Mouse (Mus musculus): ENCODE measurements around the gene Krt27. TPM values are rescaled to one million over a fixed set of nuclear protein-coding genes. Genes with fewer than 3 reads are reported as not detected.
A peak's percentile ranks its signal among the peaks of the same experiment; 100 is the strongest.

Krt27 gene
- polyA plus RNA-seq, 1 experiment from 2014 or later = not detected

GRCm38 (mm10) chr11:99379568-99379967 is 28.7 kb upstream of the Krt27 start:
- 18% methylated on average over 5 of the region's 5 CpGs for WGBS

GRCm38 (mm10) chr11:99374803-99375202 is 23.9 kb upstream of the Krt27 start, which contains the start of gene Krt28:
TSS of gene Krt28 (minus strand) at chr11:99374903.
- no peak for ATAC-seq (ENCODE audit: low FRiP score)
- H3K36me3 ChIP-seq = no peaks in the 10 kb centered on the region
- WGBS = 81% methylated on average over 13 of the region's 13 CpGs

More at GRCm38 (mm10) chr11:99379568-99379967, 28.7 kb upstream of the Krt27 start:
- no peaks in the 10 kb centered on the region for H3K9me3 ChIP-seq
- H3K27me3 ChIP-seq = peaks cover 36% of the 10 kb centered on the region
- H3K4me1 ChIP-seq (replicated peaks) = no peaks in the 10 kb centered on the region
- H3K27ac ChIP-seq = no peak overlapping the region
- no peak overlapping the region for H3K4me2 ChIP-seq
- no peak for ATAC-seq (ENCODE audit: low FRiP score)
- H3K4me3 ChIP-seq = no peak overlapping the region
- H3K9ac ChIP-seq = no peak overlapping the region
- no peaks in the 10 kb centered on the region for H3K36me3 ChIP-seq

GRCm38 (mm10) chr11:99369853-99370451 is 19.0 kb upstream of the Krt27 start:
- Histone ChIP-seq H3K27me3 (0 out of 2 replicates have a peak, but pooled peaks cover 8% of the 10 kb centered on the region), H3K9me3 (no peaks in the 10 kb centered on the region), H3K4me2 (no peak overlapping the region), H3K36me3 (no peaks in the 10 kb centered on the region), H3K9ac (no peak overlapping the region), H3K4me1 (replicated peaks) (no peaks in the 10 kb centered on the region), H3K27ac (no peak overlapping the region), H3K4me3 (no peak overlapping the region)
- no peak for ATAC-seq (ENCODE audit: low FRiP score)
- 81% methylated on average over 8 of the region's 8 CpGs for WGBS

More at GRCm38 (mm10) chr11:99374803-99375202, 23.9 kb upstream of the Krt27 start, which contains the start of gene Krt28:
- Histone ChIP-seq H3K4me1 (replicated peaks) (no peaks in the 10 kb centered on the region), H3K9ac (no peak within 1 kb of the TSS), H3K4me3 (no peak within 1 kb of the TSS), H3K27ac (no peak within 1 kb of the TSS), H3K27me3 (peaks cover 10% of the 10 kb centered on the region; the same call in 1 of the 2 replicates), H3K9me3 (no peaks in the 10 kb centered on the region), H3K4me2 (no peak within 1 kb of the TSS)

GRCm38 (mm10) chr11:99369229-99369628 is 18.3 kb upstream of the Krt27 start:
- no peaks in the 10 kb centered on the region for H3K4me1 ChIP-seq (replicated peaks)
- no peak overlapping the region for H3K9ac ChIP-seq
- H3K36me3 ChIP-seq = no peaks in the 10 kb centered on the region
- H3K4me3 ChIP-seq = no peak overlapping the region
- WGBS = 11% methylated on average over 3 of the region's 3 CpGs
- H3K27ac ChIP-seq = no peak overlapping the region
- H3K9me3 ChIP-seq = no peaks in the 10 kb centered on the region
- ATAC-seq (ENCODE audit: low FRiP score) = no peak
- H3K27me3 ChIP-seq = 0 out of 2 replicates have a peak, but pooled peaks cover 8% of the 10 kb centered on the region
- H3K4me2 ChIP-seq = no peak overlapping the region

DNA sequence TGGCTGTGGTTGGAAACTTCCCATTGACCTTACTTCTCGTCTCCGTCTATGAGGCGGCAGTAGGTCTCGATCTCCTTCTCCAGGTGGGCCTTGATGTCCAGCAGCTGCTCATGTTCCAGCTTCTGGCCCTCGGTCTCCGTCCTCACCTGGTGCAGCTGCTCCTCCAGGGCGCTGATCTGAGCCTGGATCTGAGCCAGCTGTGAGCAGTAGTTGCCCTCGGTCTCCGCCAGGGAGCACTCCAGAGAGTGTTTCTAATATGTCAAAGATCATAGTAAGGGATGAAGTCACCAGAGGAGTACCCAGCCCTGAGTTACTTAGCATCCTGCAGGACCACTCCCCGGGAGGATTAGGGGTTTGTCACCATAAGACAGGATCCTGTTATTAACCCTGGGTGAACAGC is 15.9 kb upstream of the Krt27 start:
- ATAC-seq (ENCODE audit: low FRiP score) = no peak
- Histone ChIP-seq H3K9me3 (no peaks in the 10 kb centered on the region), H3K9ac (no peak overlapping the region), H3K4me1 (replicated peaks) (no peaks in the 10 kb centered on the region), H3K4me2 (no peak overlapping the region), H3K4me3 (no peak overlapping the region), H3K27ac (no peak overlapping the region), H3K27me3 (0 out of 2 replicates have a peak, but pooled peaks cover 5% of the 10 kb centered on the region), H3K36me3 (no peaks in the 10 kb centered on the region)
- WGBS = 49% methylated on average over 10 of the region's 10 CpGs

DNA sequence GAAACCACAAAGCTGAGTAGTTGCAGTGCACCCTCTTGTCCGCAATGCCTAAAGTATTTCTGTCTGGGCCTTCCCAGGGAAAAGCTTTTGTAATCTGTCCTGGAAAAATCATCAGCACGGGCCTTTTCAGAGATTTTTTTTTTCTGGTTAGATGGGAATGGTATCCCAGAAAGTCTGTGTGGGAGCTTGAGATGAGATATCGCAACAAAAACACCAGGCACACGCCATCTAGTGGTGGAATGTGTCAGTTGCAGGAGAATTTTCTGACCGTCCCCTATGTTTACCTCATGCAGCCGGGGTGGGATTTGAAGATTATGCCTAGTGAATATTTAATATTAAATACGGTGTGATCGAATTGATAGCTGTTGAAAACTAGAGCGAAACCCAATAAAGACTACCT is 13.5 kb upstream of the Krt27 start:
- Histone ChIP-seq H3K27me3 (0 out of 2 replicates have a peak, but pooled peaks cover 5% of the 10 kb centered on the region), H3K4me2 (no peak overlapping the region), H3K9ac (no peak overlapping the region), H3K4me1 (replicated peaks) (no peaks in the 10 kb centered on the region), H3K36me3 (no peaks in the 10 kb centered on the region), H3K27ac (no peak overlapping the region), H3K4me3 (no peak overlapping the region), H3K9me3 (no peaks in the 10 kb centered on the region)
- no peak for ATAC-seq (ENCODE audit: low FRiP score)
- WGBS = 29% methylated on average over 9 of the region's 9 CpGs

DNA sequence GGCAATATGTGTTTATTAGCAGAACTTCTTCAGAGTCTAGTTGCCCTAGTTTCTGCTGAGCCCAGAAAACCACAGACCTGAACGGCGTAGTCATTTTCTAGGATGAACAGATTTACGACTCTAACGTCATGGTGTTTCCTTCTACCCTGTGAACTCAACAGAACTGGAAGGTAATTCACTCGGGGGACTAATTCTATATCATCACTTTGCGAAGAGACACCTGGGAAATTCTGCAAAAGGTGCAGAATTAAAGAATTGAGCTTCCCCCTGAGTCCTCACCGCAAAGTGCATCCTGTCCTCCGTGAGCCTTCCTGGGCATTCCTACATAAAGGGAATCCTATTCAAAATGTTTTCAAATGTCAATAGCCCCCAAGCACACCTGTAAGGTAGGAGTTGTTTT is 10.5 kb upstream of the Krt27 start:
- no peaks in the 10 kb centered on the region for H3K36me3 ChIP-seq
- H3K9ac ChIP-seq = no peak overlapping the region
- no peaks in the 10 kb centered on the region for H3K9me3 ChIP-seq
- 91% methylated on average over 8 of the region's 8 CpGs for WGBS
- H3K27me3 ChIP-seq = no peaks in the 10 kb centered on the region
- ATAC-seq (ENCODE audit: low FRiP score) = no peak
- no peak overlapping the region for H3K4me2 ChIP-seq
- H3K27ac ChIP-seq = no peak overlapping the region
- H3K4me3 ChIP-seq = no peak overlapping the region
- no peaks in the 10 kb centered on the region for H3K4me1 ChIP-seq (replicated peaks)

DNA sequence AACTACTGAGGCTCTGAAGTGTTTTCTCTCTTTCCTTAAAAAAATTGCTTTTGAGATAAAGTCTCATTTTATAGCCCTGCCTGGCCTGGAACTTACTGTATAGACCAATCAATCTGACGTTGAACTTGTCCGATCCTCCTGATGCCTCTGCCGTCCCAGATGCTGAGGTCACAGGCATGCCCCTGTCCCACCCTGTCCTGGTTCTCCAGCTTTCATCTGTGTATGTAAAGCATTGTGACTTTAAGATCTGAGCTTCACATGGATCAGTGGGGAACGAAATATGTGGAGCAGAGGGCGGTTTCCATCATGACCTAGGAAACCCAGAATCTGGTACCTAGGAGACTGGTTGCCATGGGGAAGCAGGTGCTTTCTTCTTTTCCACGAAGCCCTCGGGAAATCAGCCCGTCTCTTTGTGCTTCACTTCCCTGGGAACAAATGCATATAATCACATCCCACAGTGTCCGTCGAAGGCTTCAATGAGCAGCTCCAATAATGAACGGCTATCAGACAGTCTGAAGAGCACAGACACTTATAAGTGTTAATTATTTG is 11.5 kb downstream of the Krt27 start:
- Histone ChIP-seq H3K4me3 (no peak overlapping the region), H3K27me3 (no peaks in the 10 kb centered on the region), H3K4me2 (no peak overlapping the region), H3K27ac (peak overlapping the region; percentile 35; the same call in 1 of the 2 replicates), H3K36me3 (no peaks in the 10 kb centered on the region), H3K9ac (no peak overlapping the region), H3K9me3 (no peaks in the 10 kb centered on the region), H3K4me1 (replicated peaks) (peaks cover 6% of the 10 kb centered on the region)
- WGBS = 20% methylated on average over 11 of the region's 11 CpGs
- ATAC-seq (ENCODE audit: low FRiP score) = no peak

DNA sequence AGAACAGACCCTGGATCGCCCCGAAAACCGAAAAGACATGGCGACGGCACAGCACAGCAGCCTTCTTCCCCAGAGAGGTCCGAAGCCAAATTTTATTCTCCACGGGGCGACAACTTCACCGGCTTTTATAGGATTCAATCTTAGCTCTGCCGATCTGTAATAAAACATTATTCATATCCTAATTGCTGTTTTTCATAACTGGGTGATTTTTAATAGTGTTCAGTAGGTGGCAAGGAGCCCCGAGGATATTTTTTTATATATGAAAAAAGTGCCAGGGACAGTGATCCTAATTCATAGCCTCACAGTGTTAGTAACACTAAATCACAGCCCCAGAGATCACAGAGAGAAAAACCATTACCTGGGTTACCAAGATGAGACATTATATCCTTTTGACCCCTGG is 13.0 kb downstream of the Krt27 start, which contains the start of gene Krt26:
Krt26 (minus strand) TSS at position 101 of the 400 bp plus-strand sequence.
- H3K4me1 ChIP-seq (replicated peaks) = peaks cover 14% of the 10 kb centered on the region
- no peak within 1 kb of the TSS for H3K27ac ChIP-seq
- H3K4me2 ChIP-seq = no peak within 1 kb of the TSS
- no peak within 1 kb of the TSS for H3K4me3 ChIP-seq
- no peaks in the 10 kb centered on the region for H3K27me3 ChIP-seq
- 88% methylated on average over 11 of the region's 11 CpGs for WGBS
- H3K36me3 ChIP-seq = no peaks in the 10 kb centered on the region
- H3K9ac ChIP-seq = no peak within 1 kb of the TSS
- ATAC-seq (ENCODE audit: low FRiP score) = no peak
- no peaks in the 10 kb centered on the region for H3K9me3 ChIP-seq

GRCm38 (mm10) chr11:99333426-99333825 is 17.5 kb downstream of the Krt27 start:
- Histone ChIP-seq H3K4me3 (no peak overlapping the region), H3K4me2 (no peak overlapping the region), H3K27ac (no peak overlapping the region), H3K4me1 (replicated peaks) (peaks cover 7% of the 10 kb centered on the region; the same call in 1 of the 2 replicates), H3K36me3 (no peaks in the 10 kb centered on the region), H3K27me3 (no peaks in the 10 kb centered on the region), H3K9me3 (no peaks in the 10 kb centered on the region), H3K9ac (no peak overlapping the region)
- no peak for ATAC-seq (ENCODE audit: low FRiP score)
- WGBS = 49% methylated on average over 13 of the region's 13 CpGs

- no peak overlapping the region for H3K27ac ChIP-seq
- H3K4me1 ChIP-seq (replicated peaks) = peaks cover 7% of the 10 kb centered on the region; the same call in 1 of the 2 replicates
- H3K9me3 ChIP-seq = no peaks in the 10 kb centered on the region
- H3K4me3 ChIP-seq = no peak overlapping the region
- ATAC-seq (ENCODE audit: low FRiP score) = no peak
- no peak overlapping the region for H3K9ac ChIP-seq
- WGBS = 65% methylated on average over 2 of the region's 2 CpGs
- no peaks in the 10 kb centered on the region for H3K27me3 ChIP-seq
- no peak overlapping the region for H3K4me2 ChIP-seq
- H3K36me3 ChIP-seq = no peaks in the 10 kb centered on the region
These were observed 21.2 kb downstream of the Krt27 start for GRCm38 (mm10) chr11:99329655-99330054.

DNA sequence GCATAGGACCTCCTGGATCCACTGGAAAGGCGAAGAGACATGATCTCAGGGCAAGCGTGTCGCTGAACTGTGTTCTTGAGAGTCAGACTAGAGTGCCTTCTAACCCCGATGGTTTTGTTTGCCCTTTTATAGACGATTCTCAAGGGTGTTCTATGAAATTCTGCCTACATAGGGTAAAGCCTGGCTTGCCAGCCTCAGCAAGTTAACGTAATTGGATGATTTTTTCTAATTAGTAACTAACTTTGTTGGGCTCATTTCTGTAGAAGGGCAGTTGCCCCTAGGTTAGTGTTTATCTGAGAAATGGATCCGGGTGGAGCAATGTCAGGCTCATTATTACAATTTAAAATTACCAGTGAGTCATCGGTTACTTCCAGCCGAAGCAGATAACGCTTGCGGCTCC is 28.1 kb downstream of the Krt27 start, which contains the start of gene Krt25:
Krt25 (minus strand) TSS at position 101 of the 400 bp plus-strand sequence.
- Histone ChIP-seq H3K27ac (no peak within 1 kb of the TSS), H3K9ac (no peak within 1 kb of the TSS), H3K4me2 (no peak within 1 kb of the TSS), H3K9me3 (no peaks in the 10 kb centered on the region), H3K4me3 (no peak within 1 kb of the TSS), H3K36me3 (no peaks in the 10 kb centered on the region), H3K4me1 (replicated peaks) (no peaks in the 10 kb centered on the region), H3K27me3 (0 out of 2 replicates have a peak, but pooled peaks cover 3% of the 10 kb centered on the region)
- no peak for ATAC-seq (ENCODE audit: low FRiP score)
- WGBS = 95% methylated on average over 11 of the region's 11 CpGs

DNA sequence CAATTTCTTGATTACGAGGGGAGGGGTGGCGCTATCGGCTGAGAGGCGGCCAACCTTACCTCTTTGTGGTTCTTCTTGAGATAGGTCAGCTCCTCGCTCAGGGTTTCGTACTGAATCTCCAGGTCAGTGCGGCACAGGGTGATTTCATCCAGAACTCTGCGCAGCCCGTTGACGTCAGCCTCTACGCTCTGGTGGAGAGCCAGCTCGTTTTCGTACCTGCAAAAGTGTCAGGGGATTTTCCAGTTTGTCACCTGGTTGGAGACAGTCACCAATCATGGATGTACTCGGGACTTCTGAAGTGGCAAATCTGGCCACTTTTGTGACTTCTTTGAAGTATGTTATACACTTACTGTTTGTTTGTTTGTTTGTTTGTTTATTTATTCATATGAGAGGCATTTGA is 29.8 kb downstream of the Krt27 start:
- 90% methylated on average over 14 of the region's 14 CpGs for WGBS

More for the DNA sequence above, 29.8 kb downstream of the Krt27 start:
- Histone ChIP-seq H3K36me3 (no peaks in the 10 kb centered on the region), H3K27ac (no peak overlapping the region), H3K4me2 (no peak overlapping the region), H3K4me1 (replicated peaks) (peaks cover 8% of the 10 kb centered on the region), H3K9ac (no peak overlapping the region), H3K9me3 (no peaks in the 10 kb centered on the region), H3K27me3 (0 out of 2 replicates have a peak, but pooled peaks cover 3% of the 10 kb centered on the region), H3K4me3 (no peak overlapping the region)
- ATAC-seq (ENCODE audit: low FRiP score) = no peak
